Mouse (Mus musculus): ENCODE data around the gene Kcnd3.

- TF ChIP-seq GATA1 (IDR thresholded peaks at IDR 0.05; ENCODE audit: borderline replicate concordance, low read length) (no peak), FLI1 (IDR thresholded peaks at IDR 0.05; ENCODE audit: low read length) (no peak)
These were observed 223.8 kb downstream of the Kcnd3 start for GRCm38 (mm10) chr3:105675932-105676331.

All from megakaryocyte, embryonic 14.5 days (primary cell).